Mouse (Mus musculus) heart, postnatal 0 days (tissue): Measurements from ENCODE around the gene Pfkfb1.

Experiments used
- CTCF ChIP-seq: IDR thresholded peaks from 2 replicates; pipeline ENCODE4 v1.5.1; 2016; ENCODE audit warnings: antibody characterized with exemption, control low read depth, low read depth
- EP300 ChIP-seq: IDR thresholded peaks from 2 replicates; pipeline ENCODE4 v1.6.1; 2016; ENCODE audit warnings: antibody characterized with exemption, low read depth

GRCm38 (mm10) chrX:150549639-150550038 is 38.4 kb upstream of the Pfkfb1 start:
- TF ChIP-seq CTCF (no peak), EP300 (no peak)
